Mouse (Mus musculus): Measurements from ENCODE around the gene Selenon.

Selenon gene

DNA sequence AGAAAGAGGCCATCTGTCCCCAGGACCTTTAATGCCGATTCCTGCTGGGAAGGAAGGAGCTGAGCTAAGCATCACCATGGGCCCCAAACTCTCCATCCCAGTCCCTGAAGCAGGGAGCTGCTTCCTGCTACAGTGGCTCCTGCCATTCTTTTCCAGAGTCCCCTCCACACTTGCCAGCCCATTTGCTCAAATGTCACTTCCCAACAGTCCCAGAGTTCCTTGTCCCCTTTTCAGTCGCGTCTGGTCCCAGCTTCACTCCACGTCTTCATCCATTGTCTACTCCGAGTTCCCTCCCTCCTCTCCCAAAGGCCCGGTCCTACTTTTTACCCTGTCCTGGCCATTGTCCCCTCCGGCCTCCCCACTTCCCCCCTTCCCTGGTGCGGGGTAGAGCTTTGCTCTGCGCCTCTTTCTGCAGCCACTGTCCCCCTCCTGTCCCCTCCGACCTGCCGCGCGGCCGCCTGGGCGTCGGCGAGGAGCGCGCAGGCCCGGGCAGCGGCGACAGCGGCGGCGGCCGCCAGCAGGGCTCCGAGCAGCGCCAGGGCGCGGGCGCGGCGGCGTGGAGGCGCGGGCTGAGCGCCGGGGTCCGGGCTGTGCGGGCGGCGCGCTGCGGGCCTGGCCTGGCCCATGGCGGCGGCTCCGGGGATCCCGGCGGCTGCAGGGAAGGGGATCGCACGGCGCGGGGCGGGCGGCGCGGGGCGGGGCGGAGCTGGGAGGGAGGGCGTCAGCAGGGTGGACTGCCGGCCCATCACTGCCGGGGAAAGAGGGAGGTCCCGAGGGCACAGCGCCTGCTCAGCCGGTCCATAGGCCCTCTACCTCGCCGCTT is at the start of gene Selenon:
Gene Selenon (minus strand): TSS at position 673 of the 823 bp plus-strand sequence.
- DNase-seq (ENCODE audit: low spot score in 2 of 2), result no peak

DNA sequence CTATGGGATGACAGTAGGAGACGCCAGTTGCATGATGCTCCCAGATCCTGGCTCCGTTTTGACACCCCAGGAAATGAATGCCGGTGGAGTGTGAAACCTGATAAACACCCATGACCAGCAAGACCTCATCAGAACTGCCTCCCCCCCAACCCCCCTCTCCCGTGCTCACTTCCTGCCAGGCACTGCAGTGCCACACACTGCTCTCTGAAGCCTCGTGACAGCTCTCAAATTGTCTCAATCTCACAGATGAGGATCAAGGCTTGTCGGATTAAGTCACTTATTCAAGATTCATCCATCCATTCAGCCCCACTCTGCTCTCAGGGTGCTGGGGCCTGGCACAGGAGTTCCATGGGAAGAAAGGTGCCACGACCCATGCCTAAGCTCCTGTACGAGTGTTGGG is 49.4 kb upstream of the Selenon start:
- DNase-seq (ENCODE audit: low spot score in 2 of 2), result no peak

DNA sequence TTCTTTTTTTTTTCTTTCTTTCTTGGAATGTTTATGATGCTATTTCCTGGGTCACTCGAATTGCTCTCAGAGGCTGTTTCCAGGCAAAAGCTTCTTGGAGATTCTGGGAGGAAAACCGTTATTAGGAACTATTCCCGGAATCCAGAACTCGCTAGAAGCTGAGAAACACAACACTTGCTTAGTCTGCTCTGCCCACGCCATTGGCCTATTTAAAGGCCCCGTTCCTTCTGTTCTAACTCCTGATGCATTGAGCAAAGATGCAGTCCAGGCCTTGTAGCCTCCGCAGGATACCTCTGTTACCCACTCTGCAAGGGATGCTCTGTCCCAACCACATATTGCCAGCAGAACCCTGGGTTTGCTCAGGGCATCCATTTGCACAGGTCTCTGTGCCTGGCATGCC is 48.8 kb upstream of the Selenon start:
- DNase-seq (ENCODE audit: low spot score in 2 of 2), result no peak

DNA sequence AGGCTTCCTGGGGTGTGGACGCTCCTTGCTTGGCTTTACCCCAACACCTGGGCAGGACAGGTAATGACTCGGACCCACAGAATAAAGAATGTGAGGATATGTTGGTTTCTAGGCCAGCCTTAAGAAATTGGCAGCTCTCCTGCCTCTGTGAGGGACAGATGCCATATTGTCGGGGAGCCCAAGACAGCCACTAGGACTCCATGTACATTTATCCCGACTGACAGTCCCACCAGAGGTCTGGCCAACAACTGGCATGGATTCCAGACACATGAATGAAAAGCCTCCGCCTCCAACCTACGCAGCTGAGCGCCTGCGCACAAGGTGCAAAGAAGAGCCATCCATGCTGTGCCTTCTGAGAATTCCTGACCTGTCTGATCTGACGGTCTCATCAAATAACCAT is 48.1 kb upstream of the Selenon start:
- no peak for DNase-seq (ENCODE audit: low spot score in 2 of 2)

DNA sequence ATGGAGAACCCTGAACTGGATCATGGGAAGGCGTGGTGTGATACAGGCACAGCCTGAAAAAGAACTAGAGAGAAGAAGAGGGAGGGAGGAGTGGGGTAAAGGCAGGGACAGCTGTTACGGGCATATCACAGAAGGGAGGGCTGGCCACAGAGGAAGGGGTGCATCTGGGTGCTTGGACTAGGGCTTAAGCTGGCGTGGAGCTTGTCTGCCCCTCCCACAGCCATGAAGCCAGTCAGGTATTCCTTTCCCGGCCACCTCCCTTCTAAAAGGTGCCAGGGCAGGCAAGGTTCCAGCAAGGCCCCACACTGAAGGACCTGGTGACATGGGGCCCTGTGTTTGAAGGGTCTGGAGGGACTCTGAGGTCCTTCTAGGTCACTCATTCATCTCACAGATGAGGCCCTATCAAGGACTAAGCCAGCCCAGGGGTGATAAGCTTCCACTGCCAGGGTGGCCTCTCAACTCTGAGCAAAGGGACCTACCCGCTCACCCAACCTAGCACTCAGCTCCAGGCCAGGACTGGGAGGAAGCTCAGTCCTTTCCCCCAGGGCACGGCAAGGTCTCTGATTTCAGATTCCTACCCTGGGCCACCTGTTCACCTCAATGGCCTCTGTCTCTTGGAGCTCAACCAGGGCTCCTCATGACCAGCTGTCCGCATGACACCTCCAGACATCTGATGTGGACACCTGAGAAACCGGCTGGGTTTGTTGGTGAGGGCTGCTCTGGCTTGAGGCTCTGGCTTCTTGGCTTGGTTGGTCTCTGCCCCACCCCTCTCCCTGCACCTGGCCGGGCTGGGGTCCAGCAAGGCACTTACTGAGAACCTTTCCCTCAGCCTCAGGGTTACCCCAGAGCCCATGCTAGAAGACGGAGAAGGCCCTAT is 45.1 kb upstream of the Selenon start:
- DNase-seq (ENCODE audit: low spot score in 2 of 2), result no peak

DNA sequence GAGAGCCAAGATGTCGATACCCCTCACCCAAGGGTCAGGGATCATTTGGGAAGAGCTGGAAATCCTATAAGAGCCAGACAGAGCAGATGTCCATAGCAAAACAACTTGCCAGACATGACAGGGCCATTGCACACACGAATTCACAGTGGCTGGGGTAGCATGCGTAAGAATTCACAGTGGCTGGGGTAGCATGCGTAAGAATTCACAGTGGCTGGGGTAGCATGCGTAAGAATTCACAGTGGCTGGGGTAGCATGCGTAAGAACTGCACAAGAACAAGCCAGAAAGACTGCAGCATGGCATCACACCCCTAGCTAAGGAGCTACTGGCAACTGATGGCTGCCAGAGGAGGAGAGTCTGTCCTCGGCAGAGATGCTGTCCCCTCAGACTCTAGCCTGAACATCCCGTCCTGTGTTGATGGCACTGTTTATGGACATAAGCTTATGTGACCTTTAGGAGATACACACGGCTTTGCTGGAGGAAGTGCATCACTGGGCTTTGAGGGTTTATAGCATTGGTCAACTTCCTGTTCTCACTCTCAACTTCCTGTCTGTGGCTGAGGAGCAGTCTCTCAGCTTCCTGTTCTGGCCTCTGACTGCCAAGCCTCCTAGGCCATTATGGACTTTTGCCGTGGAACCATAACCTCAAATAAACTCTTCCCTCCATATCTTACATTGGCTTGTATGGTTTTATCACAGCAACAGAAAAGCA is 42.9 kb upstream of the Selenon start:
- DNase-seq (ENCODE audit: low spot score in 2 of 2), result no peak

DNA sequence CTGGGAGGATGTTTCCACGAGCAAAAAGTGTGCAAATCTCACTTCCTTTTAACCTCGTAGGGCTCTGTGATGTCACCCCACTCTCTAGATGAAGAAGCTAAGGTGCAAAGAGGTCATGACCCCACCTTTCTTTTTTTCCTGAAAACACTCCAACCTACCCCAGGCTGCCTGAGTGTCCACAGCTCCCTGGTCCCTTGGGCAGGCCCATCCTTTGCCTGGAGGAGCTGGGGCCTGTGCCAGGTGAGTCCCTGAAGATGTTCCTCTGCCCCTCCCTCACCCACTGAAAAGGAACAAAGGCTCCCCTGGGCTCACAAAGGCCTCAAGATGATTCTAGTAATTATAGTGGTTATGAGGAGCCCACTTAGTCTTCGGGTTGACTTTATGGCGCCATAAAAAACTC is 40.5 kb upstream of the Selenon start:
- no peak for DNase-seq (ENCODE audit: low spot score in 2 of 2)

DNA sequence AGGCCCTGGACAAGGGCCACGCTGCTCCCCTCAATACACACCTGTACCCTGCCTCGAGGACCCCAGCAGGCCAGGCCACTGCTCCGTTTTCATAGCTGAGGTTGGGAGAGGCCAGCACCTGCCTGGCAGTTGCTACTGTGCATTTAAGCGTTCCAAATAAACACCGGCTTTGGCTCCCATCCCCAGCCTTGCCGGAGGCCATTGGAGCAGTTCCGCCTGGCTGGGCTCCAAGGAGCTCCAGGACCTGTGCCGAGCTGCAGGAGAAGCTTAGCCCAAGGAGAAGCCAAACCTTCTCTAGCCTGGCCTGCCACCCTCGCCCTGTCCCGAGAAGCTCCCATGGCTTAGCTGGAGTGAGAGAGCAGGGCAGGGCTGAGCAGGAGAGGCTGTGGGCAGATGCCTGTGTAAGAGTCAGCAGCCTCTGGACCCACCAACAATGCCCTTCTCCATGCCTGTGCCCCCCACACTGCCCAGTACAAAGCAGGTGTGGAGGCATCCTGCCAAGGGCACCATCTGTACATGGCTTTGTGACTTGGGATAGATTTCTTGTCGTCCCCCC is 39.6 kb upstream of the Selenon start:
- DNase-seq (ENCODE audit: low spot score in 2 of 2), result no peak

DNA sequence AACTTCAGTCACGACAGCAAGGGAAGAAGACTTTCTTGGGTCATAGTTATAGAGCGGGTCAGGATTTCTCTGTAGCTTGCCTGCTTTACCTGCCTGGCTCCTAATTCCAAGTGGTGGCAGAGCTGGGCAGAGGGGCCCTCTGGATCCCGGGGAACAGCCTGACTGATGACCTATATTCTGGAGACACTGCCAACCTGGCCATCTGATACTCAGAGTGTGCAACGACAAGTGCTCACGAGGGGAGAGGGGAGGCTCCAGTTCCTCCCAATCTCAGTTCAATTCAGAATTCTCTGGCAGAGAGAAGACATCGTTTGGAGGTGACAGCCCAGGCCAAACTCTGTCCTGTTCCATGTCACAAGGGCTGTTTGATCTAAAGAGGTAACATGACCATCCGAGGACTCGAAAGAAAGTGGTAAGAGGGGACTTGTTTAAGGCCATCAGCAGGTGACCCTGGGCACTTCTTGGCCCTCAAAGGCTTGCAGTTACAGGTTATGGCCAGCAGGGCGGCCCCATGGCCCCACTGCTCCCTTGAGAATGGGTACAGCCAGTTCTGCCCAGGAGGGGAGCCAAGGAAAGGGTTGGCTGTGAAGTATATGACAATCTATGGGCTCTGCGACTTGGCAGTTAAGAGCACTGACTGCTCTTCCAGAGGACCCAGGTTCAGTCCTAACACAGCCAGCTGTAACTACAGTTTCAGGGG is 38.4 kb upstream of the Selenon start:
- DNase-seq (ENCODE audit: low spot score in 2 of 2), result no peak

DNA sequence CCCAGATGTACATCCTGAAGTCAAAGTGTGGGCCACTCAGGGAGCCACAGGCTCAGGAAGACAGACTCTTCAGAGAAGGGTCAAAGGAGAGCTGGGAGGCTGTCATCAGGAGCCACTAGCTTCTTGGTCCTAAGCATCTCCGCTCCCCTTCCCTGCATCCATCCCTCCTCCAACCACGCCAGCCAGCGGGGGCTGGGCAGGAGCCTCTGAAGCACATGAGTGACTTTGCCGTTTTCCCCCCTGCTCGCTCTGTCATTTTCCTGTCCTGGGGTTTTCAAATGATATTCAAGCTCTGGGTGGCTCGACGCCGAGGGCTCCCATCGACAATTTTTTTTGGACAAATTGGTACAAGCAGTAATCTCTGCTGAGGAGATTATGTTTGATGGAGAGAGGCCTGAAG is 37.8 kb upstream of the Selenon start:
- no peak for DNase-seq (ENCODE audit: low spot score in 2 of 2)

DNA sequence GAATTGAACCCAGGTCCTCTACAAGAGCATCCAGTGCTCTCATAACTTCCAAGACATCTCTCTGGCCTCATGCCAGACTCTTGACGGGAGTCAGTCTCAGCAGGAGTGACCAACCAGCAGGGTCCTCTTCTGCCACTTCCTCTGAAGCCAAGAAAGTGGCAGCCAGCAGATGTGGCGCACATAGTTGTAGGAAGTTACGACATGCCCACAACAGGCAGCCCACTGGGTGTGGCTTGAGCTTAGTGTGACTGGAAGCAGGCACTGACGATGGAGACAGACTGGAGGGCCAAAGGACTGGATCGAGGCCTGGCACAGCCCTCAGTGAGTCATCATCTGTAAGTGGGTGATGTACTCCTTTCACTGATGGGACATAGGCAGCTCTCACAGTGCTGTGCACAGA is 37.0 kb upstream of the Selenon start:
- no peak for DNase-seq (ENCODE audit: low spot score in 2 of 2)

DNA sequence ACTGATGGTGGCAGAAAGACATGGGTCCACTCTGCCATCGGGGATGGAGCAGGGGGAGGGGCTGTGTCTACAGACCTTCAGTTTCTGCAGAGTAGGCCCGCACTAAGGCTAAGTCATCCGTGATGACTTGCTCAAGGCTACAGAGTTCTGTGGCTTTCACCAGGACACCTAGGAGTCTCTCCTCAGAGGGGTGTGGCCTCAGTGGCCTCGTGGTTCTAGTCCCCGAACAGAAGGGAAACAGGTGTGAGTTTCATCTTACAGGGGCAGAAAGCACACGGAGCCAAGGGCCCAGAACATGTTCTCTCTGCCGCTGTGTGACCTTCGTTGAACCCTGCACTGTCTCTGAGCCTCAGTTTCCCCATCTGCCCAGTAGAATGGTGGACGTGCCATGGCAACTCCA is 36.3 kb upstream of the Selenon start:
- DNase-seq (ENCODE audit: low spot score in 2 of 2), result no peak

DNA sequence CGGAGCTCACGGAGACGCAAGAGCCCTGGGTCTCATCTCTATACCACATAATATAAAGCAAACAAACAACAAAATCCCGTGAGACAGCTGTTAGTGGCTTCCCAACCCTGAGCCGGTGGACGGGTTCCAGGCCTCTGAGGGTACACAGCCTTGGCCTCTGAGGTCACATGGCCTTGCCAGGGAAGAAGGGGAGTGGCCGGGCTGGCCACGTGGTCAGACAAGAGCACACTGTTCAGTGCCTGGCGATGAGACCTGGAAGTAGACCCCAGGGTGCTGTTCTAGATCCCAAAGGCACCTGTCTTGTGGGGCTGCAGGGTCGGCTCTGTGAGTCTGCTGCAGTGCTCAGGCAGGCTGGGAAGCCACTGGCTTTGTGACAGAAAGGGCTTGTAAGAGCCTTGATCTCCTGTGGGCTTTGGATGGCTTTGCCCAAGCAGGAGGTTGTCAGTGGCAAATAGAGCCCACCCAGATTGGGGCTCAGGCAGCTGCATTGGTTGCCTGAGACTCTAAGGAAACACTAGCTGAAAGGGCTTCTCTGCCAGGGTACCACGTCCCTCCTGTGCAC is 35.8 kb upstream of the Selenon start:
- DNase-seq (ENCODE audit: low spot score in 2 of 2), result no peak

DNA sequence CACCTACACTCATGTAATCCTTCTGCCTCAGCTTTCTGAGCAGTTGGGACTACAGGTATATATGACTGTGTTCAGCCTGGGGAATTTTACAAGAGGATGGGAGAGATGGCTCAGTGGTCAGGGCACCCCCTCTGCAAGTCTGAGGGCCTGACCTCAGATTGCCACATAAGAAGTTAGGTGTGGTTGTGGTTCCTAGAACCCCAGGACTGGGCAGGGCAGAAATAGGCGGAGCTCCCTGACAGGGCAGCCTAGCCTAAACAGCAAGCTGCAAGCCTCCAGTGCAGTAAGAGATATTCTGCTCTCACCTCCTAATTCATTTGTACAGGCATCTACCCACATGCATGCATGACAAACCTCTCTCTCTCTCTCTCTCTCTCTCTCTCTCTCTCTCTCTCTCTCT is 34.7 kb upstream of the Selenon start:
- no peak for DNase-seq (ENCODE audit: low spot score in 2 of 2)

DNA sequence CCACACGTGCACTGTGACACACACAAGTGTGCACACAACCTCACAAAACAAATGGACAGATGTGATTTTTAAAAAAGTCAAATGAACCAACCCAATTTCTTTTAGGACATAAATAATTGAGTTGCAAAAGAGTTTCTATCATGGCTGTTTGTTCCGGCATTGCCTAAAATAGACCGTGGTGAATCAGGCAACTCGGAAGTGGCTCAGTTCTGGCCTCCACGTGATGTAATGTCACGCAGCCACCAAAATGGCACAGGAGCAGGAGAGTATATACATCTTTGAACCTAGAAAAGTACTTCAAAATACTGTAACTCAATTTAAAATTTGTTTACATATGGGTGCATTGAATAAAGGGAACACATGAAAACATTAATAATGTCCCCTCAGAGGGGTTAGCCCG is 34.2 kb upstream of the Selenon start:
- DNase-seq (ENCODE audit: low spot score in 2 of 2), result no peak

DNA sequence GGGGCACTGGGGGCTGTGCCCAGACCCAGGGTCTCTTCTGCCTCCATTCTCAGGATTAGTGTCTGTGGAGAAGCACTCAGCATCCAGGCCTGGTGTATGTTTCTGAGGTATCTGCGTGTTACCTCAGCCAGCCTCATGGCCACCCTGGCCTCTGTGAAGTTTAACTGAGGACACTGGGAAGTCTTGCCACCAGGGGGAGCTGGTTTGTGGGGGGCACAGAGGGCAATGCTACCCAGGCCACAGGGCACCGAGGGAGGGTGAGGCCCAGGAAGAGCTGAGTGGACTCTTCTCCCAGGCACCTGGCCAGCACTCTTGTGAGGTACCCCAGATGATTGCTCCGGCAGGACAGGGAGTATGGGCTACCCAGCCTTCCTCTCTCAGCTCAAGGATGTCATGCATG is 31.5 kb upstream of the Selenon start:
- peak in 1 of 2 experiments; percentile 60 for DNase-seq (ENCODE audit: low spot score in 2 of 2)

DNA sequence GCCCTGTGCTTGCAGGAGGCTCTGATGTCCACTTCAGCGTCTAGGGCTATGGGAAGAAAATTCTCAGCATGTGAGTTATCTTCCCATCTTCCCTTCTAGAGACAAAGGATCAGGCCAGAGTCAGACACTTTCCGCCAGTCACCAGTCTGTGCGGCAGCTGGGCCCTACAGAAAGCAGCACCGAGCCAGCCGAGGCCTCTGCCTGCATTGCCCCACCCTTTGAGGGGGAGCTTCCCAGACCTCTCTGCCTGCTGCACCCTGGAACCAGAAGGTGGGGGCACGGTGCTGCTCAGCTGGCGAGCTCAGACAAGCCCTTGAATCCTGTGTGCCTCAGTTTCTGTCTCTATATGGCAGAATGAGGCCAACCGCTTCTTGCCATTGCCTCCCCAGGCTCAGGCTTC is 29.4 kb upstream of the Selenon start:
- DNase-seq (ENCODE audit: low spot score in 2 of 2), result no peak

DNA sequence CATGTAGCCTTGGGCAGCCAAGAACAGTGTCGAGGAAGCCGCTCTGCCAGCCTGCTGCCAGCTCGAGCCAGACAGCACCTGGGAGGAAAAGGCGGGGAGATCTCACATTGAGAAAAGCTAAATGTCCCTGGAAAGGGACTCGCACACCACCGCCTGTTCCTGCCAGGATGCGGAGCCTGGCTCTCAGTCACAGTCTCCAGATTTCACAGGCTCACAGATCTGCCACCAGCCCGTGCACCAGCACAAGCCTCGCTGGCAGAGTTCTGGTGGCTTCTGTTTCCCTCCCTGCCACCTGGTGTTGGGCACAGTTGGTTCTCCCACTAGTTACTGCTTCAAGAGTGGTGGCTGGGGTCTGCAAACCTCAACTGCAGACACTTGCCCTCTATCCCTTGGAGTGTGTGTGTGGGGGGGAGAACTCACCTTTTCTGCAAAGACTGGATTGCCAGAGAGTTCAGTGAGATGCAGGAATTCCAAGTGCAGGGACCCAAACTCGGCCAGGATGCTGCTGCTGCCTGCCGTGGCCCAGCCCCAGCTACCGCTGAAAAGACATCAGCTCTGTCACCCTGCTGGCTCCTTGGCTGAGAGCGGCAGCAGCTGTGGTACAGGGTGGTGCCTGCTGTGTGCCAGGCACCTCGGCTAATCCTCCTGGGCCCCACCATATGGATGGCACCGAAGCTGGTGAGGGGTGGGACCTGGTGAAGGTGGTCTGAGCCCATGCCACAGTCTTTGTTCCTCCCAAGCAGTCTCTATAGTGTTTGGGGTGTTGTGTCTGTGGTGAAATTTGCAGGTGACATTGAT is 28.6 kb upstream of the Selenon start:
- no peak for DNase-seq (ENCODE audit: low spot score in 2 of 2)

DNA sequence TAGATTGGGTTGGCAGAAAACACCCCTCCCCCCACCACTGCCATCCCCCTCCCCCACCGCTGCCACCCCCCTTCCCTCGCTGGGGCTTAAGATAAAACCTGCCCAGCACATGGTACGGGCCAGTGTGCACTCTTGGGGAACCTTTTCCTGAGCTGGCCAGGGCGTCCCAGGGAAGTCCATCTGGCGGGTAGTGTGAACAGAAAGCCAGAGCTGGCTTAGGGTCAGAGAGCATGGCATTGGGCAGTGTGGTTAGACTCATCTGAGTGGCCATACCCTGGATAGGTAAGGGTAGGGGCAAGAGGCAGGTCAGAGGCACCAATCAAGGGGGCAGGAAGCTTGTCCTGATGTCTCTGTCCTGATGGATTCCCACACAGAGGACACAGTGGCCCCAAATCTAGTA is 27.7 kb upstream of the Selenon start:
- no peak for DNase-seq (ENCODE audit: low spot score in 2 of 2)

DNA sequence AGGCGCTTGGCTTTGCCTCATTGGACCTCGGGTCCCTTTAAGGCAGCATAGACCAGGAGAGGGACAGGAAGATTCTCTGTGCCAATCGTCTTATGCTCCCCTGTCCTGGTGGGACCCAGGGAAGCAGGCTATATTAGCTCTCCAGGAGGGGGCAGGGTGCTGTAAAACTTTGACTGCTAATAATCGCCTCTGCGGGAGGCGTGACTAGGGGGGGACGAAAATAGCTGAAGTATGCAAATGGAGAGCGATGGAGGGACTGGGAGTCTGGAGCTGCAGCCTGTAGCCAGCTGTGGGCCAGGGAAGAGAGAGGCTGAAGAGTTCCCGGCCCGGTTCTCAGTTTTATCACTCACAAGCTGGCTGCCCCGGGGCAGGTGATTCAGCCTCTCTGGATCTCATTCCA is 27.2 kb upstream of the Selenon start:
- no peak for DNase-seq (ENCODE audit: low spot score in 2 of 2)
